Mouse (Mus musculus) brain, embryonic 18.5 days (tissue): ENCODE measurements around the gene Spink4.

Source experiments
- DNase-seq: peaks from one replicate; pipeline ENCODE4 v3.0.0-alpha.2; 2012; ENCODE audit warnings: low read depth, low spot score

The Spink4 gene

GRCm38 (mm10) chr4:40969161-40969560 lies 49.3 kb downstream of the Spink4 start:
- DNase-seq, result no peak

GRCm38 (mm10) chr4:40969781-40970591 lies 50.1 kb downstream of the Spink4 start:
- DNase-seq, result no peak

- no peak for DNase-seq
These were observed 50.7 kb downstream of the Spink4 start for GRCm38 (mm10) chr4:40970592-40970841.

GRCm38 (mm10) chr4:40970842-40971701 lies 51.2 kb downstream of the Spink4 start, which contains the start of gene Nfx1:
TSS of gene Nfx1 (plus strand) at chr4:40970906.
- peak; percentile 94 for DNase-seq

GRCm38 (mm10) chr4:40971744-40972143 lies 51.9 kb downstream of the Spink4 start:
- DNase-seq, result no peak

GRCm38 (mm10) chr4:40974011-40974410 lies 54.2 kb downstream of the Spink4 start:
- DNase-seq, result no peak

- no peak for DNase-seq
These were observed 55.8 kb downstream of the Spink4 start for GRCm38 (mm10) chr4:40975678-40976077.

GRCm38 (mm10) chr4:40976651-40977050 lies 56.8 kb downstream of the Spink4 start:
- no peak for DNase-seq

- DNase-seq, result no peak
These were observed 59.6 kb downstream of the Spink4 start for GRCm38 (mm10) chr4:40979430-40979829.
